Comparison of ENCODE assay signal across 15 mouse cellular contexts in genomic region chr17:70589140-70589539, GRCm38 (mm10).
DNase-seq lines count a peak whose midpoint lies in the region; ATAC-seq and TF ChIP-seq lines count a peak whose summit lies in the region.
"Had no signal": no experiment of that assay in that cellular context is flagged by ENCODE, and none has a peak within 500 bp of the region (broad histone marks: within the 10 kb centered on the region; RNA-seq: fewer than 3 reads in every experiment).

No protein-coding gene starts in this region.

- H3K9me3 ChIP-seq in hindbrain, embryonic 11.5 days (ENCODE audit: control insufficient read depth, low read length), result no peaks in the 10 kb centered on the region
- H3K9me3 ChIP-seq in midbrain, embryonic 14.5 days (ENCODE audit: control insufficient read depth, low read length), result no peaks in the 10 kb centered on the region
- H3K9me3 ChIP-seq: heart, embryonic 12.5 days; limb, embryonic 12.5 days; neural tube, embryonic 13.5 days had no signal

- H3K4me3 ChIP-seq in cortical plate, adult 2 months (ENCODE audit: insufficient read depth, low read length), result no peak overlapping the region
- no peak overlapping the region for H3K4me3 ChIP-seq in hindbrain, embryonic 11.5 days (ENCODE audit: low read depth, low read length)
- H3K4me3 ChIP-seq in midbrain, embryonic 14.5 days (replicated peaks; ENCODE audit: low read depth, low read length), result no peak overlapping the region
- H3K4me3 ChIP-seq: gastrocnemius, adult 2 months; heart, embryonic 12.5 days; limb, embryonic 12.5 days; neural tube, embryonic 13.5 days had no signal

- H3K9ac ChIP-seq in hindbrain, embryonic 11.5 days (ENCODE audit: low read depth, low read length), result no peak overlapping the region
- no peak overlapping the region for H3K9ac ChIP-seq in midbrain, embryonic 14.5 days (replicated peaks; ENCODE audit: low read length)
- H3K9ac ChIP-seq: heart, embryonic 12.5 days; limb, embryonic 12.5 days; neural tube, embryonic 13.5 days had no signal

- H3K36me3 ChIP-seq in hindbrain, embryonic 11.5 days (ENCODE audit: control insufficient read depth, insufficient read depth, low read length), result no peaks in the 10 kb centered on the region
- no peaks in the 10 kb centered on the region for H3K36me3 ChIP-seq in midbrain, embryonic 14.5 days (ENCODE audit: control insufficient read depth, insufficient read depth, low read length)
- H3K36me3 ChIP-seq: heart, embryonic 12.5 days; limb, embryonic 12.5 days; neural tube, embryonic 13.5 days had no signal

- peak overlapping the region; percentile 44; the same call in 1 of the 2 replicates for H3K27ac ChIP-seq in cortical plate, adult 2 months (ENCODE audit: insufficient read depth, low read length)
- no peak overlapping the region for H3K27ac ChIP-seq in hindbrain, embryonic 11.5 days (ENCODE audit: low read depth, low read length)
- peak overlapping the region; percentile 26; the same call in 1 of the 2 replicates for H3K27ac ChIP-seq in midbrain, embryonic 14.5 days (replicated peaks; ENCODE audit: low read depth, low read length)
- H3K27ac ChIP-seq: gastrocnemius, adult 2 months; limb, embryonic 12.5 days; macrophage; neural tube, embryonic 13.5 days had no signal

- no peak for TF ChIP-seq CTCF in cortical plate, adult 2 months (IDR thresholded peaks at IDR 0.05; ENCODE audit: extremely low read depth, insufficient read depth, low read length)

- no peaks in the 10 kb centered on the region for H3K27me3 ChIP-seq in hindbrain, embryonic 11.5 days (ENCODE audit: control insufficient read depth, insufficient read depth, low read length)
- no peaks in the 10 kb centered on the region for H3K27me3 ChIP-seq in midbrain, embryonic 14.5 days (ENCODE audit: control insufficient read depth, insufficient read depth, low read length)
- H3K27me3 ChIP-seq: heart, embryonic 12.5 days; limb, embryonic 12.5 days; neural tube, embryonic 13.5 days had no signal

- no peak for TF ChIP-seq POLR2A in cortical plate, adult 2 months (IDR thresholded peaks at IDR 0.05; ENCODE audit: extremely low read depth, insufficient read depth, low read length)

- DNase-seq in frontal cortex, postnatal 14 days (ENCODE audit: low spot score in 2 of 2), result no peak
- peak; percentile 46 for DNase-seq in hindbrain, embryonic 11.5 days (ENCODE audit: low spot score)
- peak; percentile 53 for DNase-seq in midbrain, embryonic 14.5 days
- no peak for DNase-seq in kidney, postnatal 10 days
- DNase-seq in layer of hippocampus, postnatal 36 days, result no peak
- DNase-seq: cerebellum, postnatal 14 days; gastrocnemius, adult 2 months; thymus, postnatal 14 days had no signal

- H3K4me2 ChIP-seq in hindbrain, embryonic 11.5 days (replicated peaks; ENCODE audit: low read depth, low read length), result no peak overlapping the region
- peak overlapping the region; percentile 15; the same call in 1 of the 2 replicates for H3K4me2 ChIP-seq in midbrain, embryonic 14.5 days (ENCODE audit: low read length)
- H3K4me2 ChIP-seq: heart, embryonic 12.5 days; limb, embryonic 12.5 days; neural tube, embryonic 13.5 days had no signal

- 38% methylated on average over 13 of the region's 13 CpGs for WGBS in hindbrain, embryonic 11.5 days
- WGBS in midbrain, embryonic 14.5 days, result 18% methylated on average over 13 of the region's 13 CpGs

- peaks cover 15% of the 10 kb centered on the region for H3K4me1 ChIP-seq in cortical plate, adult 2 months (ENCODE audit: control insufficient read depth, insufficient read depth, low read length)
- no peaks in the 10 kb centered on the region; the same call in 1 of the 2 replicates for H3K4me1 ChIP-seq in hindbrain, embryonic 11.5 days (replicated peaks; ENCODE audit: control insufficient read depth, insufficient read depth, low read length)
- peaks cover 17% of the 10 kb centered on the region for H3K4me1 ChIP-seq in midbrain, embryonic 14.5 days (ENCODE audit: control insufficient read depth, insufficient read depth, low read length)
- H3K4me1 ChIP-seq: limb, embryonic 12.5 days had no signal

- ATAC-seq in frontal cortex, adult (ENCODE audit: low TSS enrichment), result peak; percentile 31; the same call in 1 of the 2 replicates
- peak; percentile 88 for ATAC-seq in hindbrain, embryonic 11.5 days (ENCODE audit: low FRiP score)
- ATAC-seq in midbrain, embryonic 14.5 days (ENCODE audit: low FRiP score, low TSS enrichment), result peak; percentile 76; the same call in 1 of the 2 replicates
- ATAC-seq: activated CD4-positive, CD25-positive, alpha-beta regulatory T cell, adult 4 months had no signal

Comparison
In these comparisons a context has a peak if more than half of its experiments do, and no peak if none do; other contexts are left out.
1. ATAC-seq: peak in every context shown above with its lines; median percentile 88 in hindbrain, embryonic 11.5 days; 76 in midbrain, embryonic 14.5 days; 31 in frontal cortex, adult.
2. DNase-seq: peak in hindbrain, embryonic 11.5 days (single experiment) and midbrain, embryonic 14.5 days (single experiment); none in frontal cortex, postnatal 14 days (0 of 2), kidney, postnatal 10 days (single experiment) and layer of hippocampus, postnatal 36 days (0 of 2).